Mouse (Mus musculus): ENCODE results near the gene Fmnl2.

The Fmnl2 gene

GRCm38 (mm10) chr2:52857611-52858528, at the start of gene Fmnl2:
TSS of gene Fmnl2 (plus strand) at chr2:52857860.
- peak; percentile 8 to 27 for DNase-seq (ENCODE audit: low spot score in 2 of 2)

DNA sequence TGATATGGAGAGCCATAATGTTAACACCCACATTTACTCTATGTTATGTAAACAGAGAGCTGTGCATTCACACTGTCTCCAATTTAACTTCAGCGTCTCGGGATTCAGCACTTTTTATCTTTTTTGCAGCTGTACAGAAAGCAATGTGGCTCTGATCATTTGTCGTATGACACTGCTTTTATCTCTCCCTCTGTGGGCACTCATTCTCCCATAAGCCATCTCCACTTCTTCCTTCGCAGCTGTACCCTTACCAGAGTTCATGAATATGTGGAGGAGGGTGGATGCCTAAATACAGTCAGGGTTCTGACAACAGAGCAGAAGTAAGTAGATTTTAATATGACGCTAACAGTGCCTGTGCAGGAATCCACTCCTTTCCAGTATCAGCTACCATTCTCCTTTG, 47.7 kb upstream of the Fmnl2 start:
- DNase-seq (ENCODE audit: low spot score in 2 of 2), result no peak

GRCm38 (mm10) chr2:52811691-52812090, 46.0 kb upstream of the Fmnl2 start:
- DNase-seq (ENCODE audit: low spot score in 2 of 2), result no peak

DNA sequence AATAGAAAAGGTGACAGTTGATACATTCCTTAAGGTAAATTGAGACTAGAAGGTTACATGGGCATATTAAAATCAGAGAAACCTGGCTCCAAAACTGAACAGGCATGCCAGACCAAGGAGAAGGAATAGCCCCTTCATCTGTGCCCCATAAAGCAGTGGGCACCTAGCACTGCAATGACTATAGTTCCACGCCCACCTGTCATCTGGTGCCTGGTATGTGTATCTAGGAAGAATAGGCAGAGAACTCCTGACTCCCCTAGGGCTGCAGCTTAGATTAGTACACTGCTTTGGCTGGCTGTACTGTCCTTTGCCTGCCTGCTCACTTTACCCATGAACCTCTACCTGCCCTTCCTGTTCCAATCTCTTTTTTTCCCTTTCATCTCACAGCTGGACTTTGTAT, 40.3 kb upstream of the Fmnl2 start:
- DNase-seq (ENCODE audit: low spot score in 2 of 2), result no peak

DNA sequence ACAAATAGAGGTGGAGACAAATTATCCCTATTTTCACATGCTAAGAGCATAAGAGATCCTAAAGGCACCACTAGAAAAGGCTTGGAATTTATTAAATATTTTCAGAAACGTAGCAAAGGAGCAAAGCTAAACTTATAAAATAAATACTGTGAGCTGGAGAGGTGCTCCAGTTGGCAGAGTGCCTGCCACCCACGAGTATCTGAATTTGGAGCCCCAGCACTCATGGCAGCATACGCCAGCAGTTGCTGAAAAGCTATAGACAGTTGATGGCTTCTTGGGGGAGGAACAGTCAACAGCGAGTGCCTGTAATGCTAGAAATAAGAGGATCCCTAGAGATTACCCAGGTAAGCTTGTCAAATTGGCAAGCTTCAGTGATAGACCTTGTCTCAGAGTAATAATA, 38.7 kb upstream of the Fmnl2 start:
- no peak for DNase-seq (ENCODE audit: low spot score in 2 of 2)

DNA sequence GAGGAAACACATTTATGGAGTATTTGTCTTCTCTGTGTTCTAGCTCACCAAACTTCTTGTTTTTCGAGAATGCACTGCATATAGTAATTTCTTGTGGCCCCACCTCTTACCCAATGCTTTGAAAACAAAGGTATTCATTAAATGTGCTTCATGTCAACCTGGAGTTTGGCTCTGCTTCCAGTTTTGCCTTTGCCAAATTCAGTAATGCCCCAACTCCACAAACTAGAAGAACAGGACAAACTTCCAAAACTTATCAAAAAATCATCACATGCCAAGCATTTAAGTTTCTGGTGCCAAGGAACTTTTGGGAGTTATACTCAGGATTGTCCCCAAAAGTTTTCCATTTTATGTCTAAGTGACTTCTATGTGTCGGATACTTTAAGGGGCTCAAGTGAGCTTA, 35.4 kb upstream of the Fmnl2 start:
- no peak for DNase-seq (ENCODE audit: low spot score in 2 of 2)

- no peak for DNase-seq (ENCODE audit: low spot score in 2 of 2)
Observed at GRCm38 (mm10) chr2:52828077-52828476, 29.6 kb upstream of the Fmnl2 start.

DNA sequence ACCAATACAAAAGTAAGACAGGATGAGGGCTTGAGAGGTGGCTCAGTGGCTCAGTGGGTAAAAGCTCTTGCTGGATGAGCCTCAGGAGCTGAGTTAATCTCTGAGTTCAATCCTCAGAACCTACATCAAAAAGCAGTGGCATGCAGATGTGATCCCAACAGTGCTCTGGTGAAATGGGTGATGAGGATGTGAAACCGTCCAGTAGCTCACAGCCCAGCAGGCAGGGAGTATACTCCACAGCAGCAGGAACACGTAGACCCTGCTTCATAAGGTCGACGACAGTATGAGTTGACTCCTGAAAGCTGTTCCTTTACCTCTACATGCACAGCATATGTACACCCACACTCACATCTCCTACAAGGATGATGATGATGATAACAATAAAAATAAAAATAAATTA, 27.1 kb upstream of the Fmnl2 start:
- DNase-seq (ENCODE audit: low spot score in 2 of 2), result no peak

- DNase-seq (ENCODE audit: low spot score in 2 of 2), result no peak
Observed at GRCm38 (mm10) chr2:52831585-52831984, 26.1 kb upstream of the Fmnl2 start.

DNA sequence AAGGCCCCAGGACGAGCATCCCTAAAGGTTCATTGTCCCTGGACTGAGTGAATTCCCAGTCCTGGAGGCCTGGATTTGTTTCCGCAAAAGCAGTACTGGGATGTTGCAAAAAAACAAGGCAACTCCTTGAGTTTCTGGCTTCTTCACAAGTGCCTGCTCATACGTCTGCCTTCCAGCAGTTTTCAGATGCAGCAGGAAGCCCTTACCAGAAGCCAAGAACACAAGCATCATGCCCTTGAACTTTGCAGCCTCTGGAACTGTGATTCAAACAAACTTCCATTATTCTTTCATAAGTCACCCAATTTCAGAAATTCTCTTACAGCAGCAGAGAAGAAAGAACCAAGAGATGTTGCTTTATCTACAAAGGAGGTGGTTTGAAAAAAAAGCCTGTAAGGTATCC, 21.9 kb upstream of the Fmnl2 start:
- no peak for DNase-seq (ENCODE audit: low spot score in 2 of 2)

DNA sequence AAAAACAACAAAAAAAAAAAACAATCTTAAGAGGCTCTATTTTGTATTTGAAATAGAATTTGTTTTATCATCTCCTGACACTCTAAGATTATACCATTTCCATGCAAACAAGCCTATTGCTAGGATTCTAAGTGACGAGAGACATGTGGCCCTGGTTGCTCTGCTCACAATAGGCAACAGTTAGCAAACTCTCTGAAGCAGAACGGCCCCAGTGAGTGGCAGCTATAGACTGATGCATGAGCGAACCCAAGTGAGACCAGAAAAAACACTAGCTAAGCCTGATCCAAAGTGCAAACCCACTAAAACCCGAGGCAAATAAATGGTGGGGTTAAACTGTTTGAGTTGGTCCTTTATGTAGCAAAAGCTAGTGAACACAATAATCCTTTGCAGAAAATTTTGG, 18.6 kb upstream of the Fmnl2 start:
- no peak for DNase-seq (ENCODE audit: low spot score in 2 of 2)

- no peak for DNase-seq (ENCODE audit: low spot score in 2 of 2)
Observed at GRCm38 (mm10) chr2:52839868-52840267, 17.8 kb upstream of the Fmnl2 start.

DNA sequence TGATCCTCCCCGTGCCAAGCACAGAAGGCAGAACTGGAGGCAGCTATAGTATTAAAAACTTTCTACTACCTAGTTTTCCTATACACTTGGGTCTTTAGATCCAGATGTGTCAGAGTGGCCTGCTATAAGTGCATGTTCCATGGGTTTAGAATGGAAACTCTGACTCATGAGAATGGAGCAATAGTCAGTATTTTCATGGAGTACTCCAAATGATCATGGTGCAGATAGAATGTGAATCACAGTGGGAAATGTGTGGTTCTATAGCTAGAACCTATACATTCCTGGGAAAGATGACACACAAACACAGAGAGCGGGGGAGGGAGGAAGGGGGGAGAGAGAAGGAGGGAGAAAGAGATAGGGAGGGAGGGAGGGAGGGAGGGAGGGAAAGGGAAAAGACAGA, 13.8 kb upstream of the Fmnl2 start:
- DNase-seq (ENCODE audit: low spot score in 2 of 2), result no peak

DNA sequence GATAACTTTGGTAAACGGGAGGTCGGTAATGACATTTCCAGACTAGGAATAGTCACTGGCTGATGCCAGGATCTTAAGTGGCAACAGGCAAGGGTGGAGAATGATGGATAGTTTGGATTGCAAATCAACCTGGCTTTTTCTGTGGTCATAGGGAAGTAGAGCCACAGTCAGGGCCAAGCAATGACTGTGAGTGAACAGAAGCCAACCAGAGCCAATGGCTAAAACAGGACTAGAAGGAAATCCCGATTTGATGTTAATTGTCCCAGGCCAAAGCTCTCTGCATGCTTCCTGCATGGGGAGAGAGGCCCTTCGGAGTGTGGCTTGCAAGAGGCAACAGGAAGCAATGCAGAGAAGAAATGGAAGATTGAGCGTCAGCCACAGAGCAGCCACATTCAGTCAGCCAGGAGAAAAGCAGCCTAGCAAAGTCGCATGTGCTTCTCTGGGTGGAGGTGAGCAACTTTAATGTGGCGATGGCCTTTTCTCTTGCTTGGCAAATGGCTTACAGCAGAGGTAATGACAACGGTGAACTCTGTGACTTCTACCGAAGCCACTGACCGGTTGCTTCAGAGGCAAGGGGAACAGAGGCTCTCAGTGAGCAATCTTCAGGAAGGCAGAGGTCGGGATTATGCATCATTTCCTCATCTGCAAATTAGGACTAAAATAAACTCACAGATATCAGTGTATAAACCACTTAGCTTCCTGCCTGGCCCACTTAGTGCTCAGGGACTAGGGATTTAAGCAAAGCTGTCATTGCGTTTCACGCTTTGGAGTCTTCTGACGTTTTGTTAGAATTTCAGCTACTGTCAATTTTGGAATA, 12.5 kb upstream of the Fmnl2 start:
- no peak for DNase-seq (ENCODE audit: low spot score in 2 of 2)

GRCm38 (mm10) chr2:52846506-52846905, 11.2 kb upstream of the Fmnl2 start:
- DNase-seq (ENCODE audit: low spot score in 2 of 2), result no peak

DNA sequence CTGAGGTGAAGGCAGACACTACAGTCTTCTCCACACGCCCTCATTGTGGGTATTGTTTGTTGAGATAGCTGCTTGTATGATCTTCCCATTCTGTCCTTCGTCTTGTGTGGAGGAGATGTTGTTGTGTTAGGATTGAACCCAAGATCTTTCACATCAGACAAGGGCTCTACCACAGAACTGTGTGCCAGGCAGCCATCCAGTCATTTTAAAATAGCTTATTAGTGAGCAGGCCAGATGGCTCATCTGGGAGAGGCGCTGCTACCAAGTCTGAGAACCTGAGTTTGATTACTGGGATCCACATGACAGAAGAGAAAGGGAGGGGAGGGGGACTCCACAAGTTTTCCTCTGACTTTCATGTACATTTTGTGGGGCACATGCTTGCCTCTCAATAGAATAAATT, 8.6 kb upstream of the Fmnl2 start:
- DNase-seq (ENCODE audit: low spot score in 2 of 2), result no peak

GRCm38 (mm10) chr2:52858529-52859465, 1.1 kb downstream of the Fmnl2 start:
- DNase-seq (ENCODE audit: low spot score in 2 of 2), result peak; percentile 5 to 7

DNA sequence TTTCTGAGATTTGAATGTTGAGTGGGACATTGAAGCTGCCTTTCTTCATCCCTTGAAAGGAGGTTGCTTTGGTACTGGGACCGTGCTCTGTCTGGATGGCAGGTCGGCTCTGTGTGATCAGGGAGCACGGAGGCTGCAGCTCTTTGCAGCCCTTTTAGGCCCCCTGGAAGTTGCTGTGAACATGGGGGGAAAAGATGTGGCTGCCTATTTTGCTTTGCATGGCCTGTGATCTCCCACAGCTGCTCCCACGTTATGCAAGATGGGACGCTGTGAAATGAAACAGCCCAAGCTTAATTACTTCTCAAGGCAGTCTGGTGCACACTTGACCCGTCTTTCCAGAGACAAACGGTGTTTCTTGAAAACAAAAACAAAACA, 1.8 kb downstream of the Fmnl2 start:
- no peak for DNase-seq (ENCODE audit: low spot score in 2 of 2)

GRCm38 (mm10) chr2:52860111-52860775, 2.6 kb downstream of the Fmnl2 start:
- DNase-seq (ENCODE audit: low spot score in 2 of 2), result no peak

DNA sequence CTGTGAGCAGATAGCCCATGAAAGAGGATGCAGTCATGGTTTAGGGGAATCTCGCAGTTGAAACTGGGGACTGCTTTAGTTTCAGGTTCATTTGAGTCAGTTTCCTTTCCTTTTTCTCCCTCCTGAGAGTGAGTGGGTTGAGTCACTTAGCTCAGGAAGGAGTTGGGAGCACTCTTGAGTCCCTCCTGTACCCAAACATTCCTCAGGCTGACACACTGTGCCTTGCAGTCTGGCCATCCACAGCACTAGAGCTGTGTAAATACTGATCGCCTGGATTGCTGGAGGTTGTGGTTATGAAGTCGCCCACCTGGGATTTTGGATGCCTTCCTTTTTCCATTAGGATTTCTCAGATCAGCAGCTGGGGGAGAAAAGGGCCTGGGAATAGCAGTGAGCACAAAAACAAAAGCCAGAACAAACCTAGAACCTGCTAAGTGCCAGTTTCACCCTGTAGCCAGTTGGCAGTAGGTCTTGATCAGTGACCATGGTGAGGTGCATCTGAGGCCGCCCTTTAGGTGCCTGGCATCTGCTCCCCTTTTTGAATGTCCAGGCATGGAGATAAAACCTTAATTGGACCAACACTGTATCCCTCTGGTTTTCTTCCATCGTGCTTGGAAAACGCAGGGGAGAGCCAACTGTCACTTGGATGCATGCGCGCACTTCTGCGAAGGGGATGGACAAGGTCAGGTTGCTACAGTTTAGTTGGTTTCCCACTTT, 4.5 kb downstream of the Fmnl2 start:
- no peak for DNase-seq (ENCODE audit: low spot score in 2 of 2)

DNA sequence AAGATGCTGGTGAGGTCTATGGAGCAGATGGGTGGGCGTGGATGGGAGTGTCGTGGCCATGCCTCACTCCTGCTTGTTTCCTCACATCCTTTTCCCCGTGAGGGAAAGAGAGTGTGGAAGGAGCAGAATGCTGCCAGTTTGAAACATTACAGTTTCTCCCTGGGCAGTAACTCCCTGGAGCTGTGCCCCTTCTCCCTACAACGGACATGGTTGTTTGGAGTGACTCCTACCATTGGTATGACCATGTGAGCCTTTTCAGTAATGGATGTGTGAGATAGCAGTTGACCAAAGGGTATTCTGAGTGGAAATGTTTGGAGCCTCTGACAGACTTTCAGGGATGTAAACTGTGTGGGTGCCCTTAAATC, 5.1 kb downstream of the Fmnl2 start:
- no peak for DNase-seq (ENCODE audit: low spot score in 2 of 2)
